Mouse (Mus musculus): Measurements from ENCODE around the gene Oma1. TPM values are rescaled to one million over a fixed set of nuclear protein-coding genes. Genes with fewer than 3 reads are reported as not detected.

Gene Oma1
- polyA plus RNA-seq, 1 experiment from 2014 or later: 15.1 TPM

DNA sequence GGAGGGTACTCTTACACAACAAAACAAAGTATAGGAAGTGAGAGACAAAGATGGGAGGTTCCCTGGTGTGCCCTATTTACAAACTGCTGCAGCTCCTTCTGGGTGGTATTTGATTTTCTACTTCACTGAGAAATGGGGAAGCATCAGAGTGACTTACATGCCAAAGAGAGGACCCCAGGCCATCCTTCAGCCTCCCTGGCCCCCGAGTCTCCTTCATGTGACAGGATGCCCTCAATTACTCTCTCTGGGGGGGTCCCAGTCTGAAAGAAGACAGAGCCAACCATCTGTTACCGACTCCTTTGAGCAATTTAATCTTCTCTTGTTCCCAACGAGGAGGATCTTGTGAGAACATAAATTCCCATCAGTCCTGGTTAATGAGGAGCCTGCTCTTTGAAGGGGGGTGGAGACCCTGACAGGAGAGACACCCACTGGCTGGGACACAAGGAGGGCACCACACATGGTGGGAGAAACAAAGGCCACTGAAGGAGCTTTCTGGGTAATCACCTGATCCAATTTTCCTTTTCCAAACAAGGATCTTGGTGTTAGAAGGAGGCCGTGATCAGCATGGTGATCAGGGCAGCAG is 96.7 kb downstream of the Oma1 start:
- Histone ChIP-seq H3K27ac (ENCODE audit: low read length) (no peak overlapping the region), H3K36me3 (ENCODE audit: control insufficient read depth, insufficient read depth) (no peaks in the 10 kb centered on the region), H3K4me1 (replicated peaks; ENCODE audit: control insufficient read depth, insufficient read depth, low read length) (no peaks in the 10 kb centered on the region), H3K4me2 (ENCODE audit: low read length) (no peak overlapping the region), H3K27me3 (replicated peaks; ENCODE audit: control insufficient read depth, insufficient read depth, low read length) (no peaks in the 10 kb centered on the region), H3K9ac (replicated peaks; ENCODE audit: low read depth, low read length) (no peak overlapping the region), H3K4me3 (replicated peaks; ENCODE audit: low read length) (no peak overlapping the region), H3K9me3 (ENCODE audit: control insufficient read depth, low read length) (no peaks in the 10 kb centered on the region)
- ATAC-seq: no peak
- 10% methylated on average over 4 of the region's 4 CpGs for WGBS

Other genes with a start within 250 kb of the Oma1 start
- 34.0 and 38.7 TPM in 2 replicates for gene Mier1, start 199.4 kb upstream of the Oma1 start, polyA plus RNA-seq (2015; fragmentation: Nextera tagmentation; extraction: Ambion mirVana)
- 3.8 and 4.6 TPM in 2 replicates for gene Wdr78, start 199.3 kb upstream of the Oma1 start, polyA plus RNA-seq (2015; fragmentation: Nextera tagmentation; extraction: Ambion mirVana)
- 3.7 and 5.8 TPM in 2 replicates for gene Slc35d1, start 98.6 kb upstream of the Oma1 start, polyA plus RNA-seq (2015; fragmentation: Nextera tagmentation; extraction: Ambion mirVana)
- gene 4921539E11Rik, start 22.9 kb upstream of the Oma1 start, polyA plus RNA-seq (2015; fragmentation: Nextera tagmentation; extraction: Ambion mirVana): not detected in 2 replicates

Measured in forebrain, embryonic 16.5 days (tissue).